Mouse (Mus musculus) thymus, adult 2 months (tissue): ENCODE results near the gene Cuedc2. TPM values are rescaled to one million over a fixed set of nuclear protein-coding genes. Genes with fewer than 3 reads are reported as not detected.
A peak's percentile ranks its signal among the peaks of the same experiment; 100 is the strongest.

Experiments
- DNase-seq: peaks from one replicate; pipeline ENCODE4 v3.0.0; 2021
- H3K27ac ChIP-seq: fragments of 200-500 bp; 2 replicates; pipeline ENCODE4 v1.5.1; 2012; ENCODE audit warnings: low read length, control low read depth; ENCODE audit not compliant: control insufficient read depth, insufficient read depth
- H3K27me3 ChIP-seq: fragments of 200-500 bp; 2 replicates; pipeline ENCODE4 v1.6.1; 2012; ENCODE audit warnings: mild to moderate bottlenecking, low read length, moderate library complexity, mixed read lengths; ENCODE audit not compliant: control insufficient read depth, insufficient read depth
- H3K36me3 ChIP-seq: fragments of 200-500 bp; 2 replicates; pipeline ENCODE4 v1.6.1; 2012; ENCODE audit warnings: mild to moderate bottlenecking, low read length, moderate library complexity; ENCODE audit not compliant: control insufficient read depth, insufficient read depth
- H3K4me1 ChIP-seq: fragments of 200-500 bp; replicated peaks from 2 replicates; pipeline ENCODE4 v1.6.1; 2012; ENCODE audit warnings: low read length; ENCODE audit not compliant: control insufficient read depth, insufficient read depth
- H3K4me3 ChIP-seq: fragments of 200-500 bp; 2 replicates; pipeline ENCODE4 v1.5.1; 2012; ENCODE audit warnings: mild to moderate bottlenecking, low read length, control low read depth, moderate library complexity; ENCODE audit not compliant: control insufficient read depth, insufficient read depth
- CTCF ChIP-seq: fragments of 200-500 bp; IDR thresholded peaks from 2 replicates; pipeline ENCODE4 v1.5.1; 2012; ENCODE audit warnings: mild to moderate bottlenecking, control low read depth, low read length, moderate library complexity, borderline replicate concordance; ENCODE audit not compliant: control insufficient read depth, poor library complexity, insufficient read depth; ENCODE audit errors: extremely low read depth
- POLR2A ChIP-seq: fragments of 200-500 bp; IDR thresholded peaks from 2 replicates; pipeline ENCODE4 v1.6.1; 2012; ENCODE audit warnings: mild to moderate bottlenecking, low read length, control low read depth, moderate library complexity; ENCODE audit not compliant: control insufficient read depth, poor library complexity, insufficient read depth; ENCODE audit errors: extremely low read depth
- WGBS: fragments of 180-500 bp; shearing (Covaris S2); methylation state at CpG from one replicate; pipeline ENCODE4 v1.1.7; 2018; 5-methylcytosine and 5-hydroxymethylcytosine counted together
- polyA plus RNA-seq: library from polyadenylated mRNA; depleted of rRNA; stranded (reverse); fragments of >200 nt; gene quantifications from 2 replicates; pipeline ENCODE4 v1.2.3, GENCODE M21; 2012

Cuedc2 gene
- polyA plus RNA-seq, 1 experiment: 105 TPM

DNA sequence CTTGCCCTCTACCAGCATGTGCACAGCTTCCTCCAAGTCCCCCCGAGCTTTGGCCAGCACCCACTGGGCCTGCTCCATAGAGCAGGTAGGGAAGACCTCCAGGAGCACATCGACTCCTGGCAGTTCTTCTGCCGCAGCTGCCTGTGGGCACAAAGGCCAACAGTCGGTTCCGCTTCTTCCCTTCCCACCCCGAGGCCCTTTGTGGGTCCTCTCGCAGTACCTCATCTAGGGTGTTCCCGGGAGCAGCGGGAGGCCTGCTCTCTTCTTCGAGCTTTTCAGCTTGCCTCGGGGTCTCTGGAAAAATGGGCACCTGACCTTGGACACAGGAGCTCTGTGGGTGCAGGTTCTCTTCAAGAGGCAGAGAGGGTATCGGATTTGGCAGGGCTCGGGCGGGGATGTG, 7.2 kb downstream of the Cuedc2 start:
- Histone ChIP-seq H3K4me3 (no peak overlapping the region), H3K27me3 (no peaks in the 10 kb centered on the region; the same call in 1 of the 2 replicates), H3K36me3 (no peaks in the 10 kb centered on the region), H3K27ac (no peak overlapping the region), H3K4me1 (peaks cover 21% of the 10 kb centered on the region)
- no peak for DNase-seq
- TF ChIP-seq CTCF (no peak), POLR2A (no peak)
- 95% methylated on average over 14 of the region's 14 CpGs for WGBS

DNA sequence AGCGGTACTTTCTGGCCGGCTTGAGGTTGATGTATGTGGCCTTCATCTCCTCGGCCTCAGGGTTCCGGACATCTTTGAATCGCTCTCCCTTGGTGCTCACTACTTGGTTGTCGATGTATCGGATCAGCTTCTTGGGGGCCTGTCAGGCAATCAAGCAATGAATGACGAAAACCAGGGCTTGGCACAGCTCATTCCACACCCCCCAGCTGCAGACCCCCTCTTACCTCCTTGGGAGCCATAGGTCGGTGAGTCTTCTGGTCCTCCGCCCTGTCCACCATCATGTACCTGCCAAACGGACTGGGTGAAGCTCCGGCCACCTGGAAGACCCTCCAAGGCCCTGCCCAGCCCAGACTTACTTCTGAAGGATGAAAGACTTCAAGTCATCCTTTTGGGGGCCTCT, 7.8 kb downstream of the Cuedc2 start:
- Histone ChIP-seq H3K27ac (no peak overlapping the region), H3K4me3 (no peak overlapping the region), H3K4me1 (peaks cover 21% of the 10 kb centered on the region), H3K36me3 (no peaks in the 10 kb centered on the region), H3K27me3 (no peaks in the 10 kb centered on the region; the same call in 1 of the 2 replicates)
- DNase-seq: no peak
- TF ChIP-seq POLR2A (no peak), CTCF (no peak)
- 98% methylated on average over 12 of the region's 12 CpGs for WGBS

DNA sequence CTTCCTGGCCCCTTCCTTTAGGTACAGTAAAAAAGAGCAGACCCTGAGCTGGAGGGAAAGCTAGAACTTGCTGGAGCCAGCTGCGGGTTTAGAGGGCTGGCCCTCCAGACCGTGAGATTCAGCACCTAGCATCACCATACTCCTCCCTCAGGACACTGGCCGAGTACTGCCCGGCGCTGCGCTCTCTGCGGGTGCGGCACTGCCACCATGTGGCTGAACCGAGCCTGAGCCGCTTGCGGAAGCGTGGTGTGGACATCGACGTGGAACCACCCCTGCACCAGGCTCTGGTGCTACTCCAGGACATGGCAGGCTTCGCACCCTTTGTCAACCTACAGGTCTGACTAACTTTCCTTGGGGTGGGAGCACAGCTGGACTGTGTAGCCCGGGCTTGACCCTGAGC, 8.6 kb downstream of the Cuedc2 start:
- no peak overlapping the region for H3K27ac ChIP-seq
- 18% methylated on average over 16 of the region's 16 CpGs for WGBS
- peak; percentile 52 for DNase-seq
- peaks cover 21% of the 10 kb centered on the region for H3K4me1 ChIP-seq
- H3K27me3 ChIP-seq: no peaks in the 10 kb centered on the region; the same call in 1 of the 2 replicates
- H3K36me3 ChIP-seq: no peaks in the 10 kb centered on the region
- no peak overlapping the region for H3K4me3 ChIP-seq
- TF ChIP-seq POLR2A: no peak
- TF ChIP-seq CTCF: peak; percentile 78; the same call in 1 of the 2 replicates

DNA sequence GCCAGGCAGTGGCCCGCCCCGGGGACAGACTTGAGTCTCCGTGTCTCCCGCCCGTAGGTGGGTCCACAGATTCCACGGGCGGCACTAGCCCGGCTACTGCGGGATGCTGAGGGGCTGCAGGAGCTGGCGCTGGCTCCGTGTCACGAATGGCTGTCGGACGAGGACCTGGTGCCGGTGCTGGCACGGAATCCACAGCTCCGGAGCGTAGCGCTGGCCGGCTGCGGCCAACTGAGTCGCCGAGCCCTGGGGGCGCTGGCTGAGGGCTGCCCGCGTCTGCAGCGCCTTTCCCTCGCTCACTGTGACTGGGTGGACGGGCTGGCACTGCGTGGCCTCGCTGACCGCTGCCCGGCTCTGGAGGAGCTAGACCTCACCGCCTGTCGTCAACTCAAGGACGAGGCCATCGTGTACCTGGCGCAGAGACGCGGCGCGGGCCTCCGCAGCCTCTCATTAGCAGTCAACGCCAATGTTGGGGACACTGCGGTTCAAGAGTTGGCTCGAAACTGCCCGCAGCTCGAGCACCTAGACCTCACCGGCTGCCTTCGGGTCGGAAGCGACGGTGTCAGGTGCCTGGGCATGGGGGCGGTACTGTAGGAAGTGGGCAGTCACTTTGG, 9.4 kb downstream of the Cuedc2 start:
- WGBS: 2% methylated on average over 54 of the region's 54 CpGs
- no peak for DNase-seq
- no peak overlapping the region for H3K27ac ChIP-seq
- no peak for TF ChIP-seq CTCF
- TF ChIP-seq POLR2A: no peak
- H3K27me3 ChIP-seq: no peaks in the 10 kb centered on the region; the same call in 1 of the 2 replicates
- H3K4me1 ChIP-seq: peaks cover 21% of the 10 kb centered on the region
- peak overlapping the region; percentile 77 for H3K4me3 ChIP-seq
- H3K36me3 ChIP-seq: no peaks in the 10 kb centered on the region

DNA sequence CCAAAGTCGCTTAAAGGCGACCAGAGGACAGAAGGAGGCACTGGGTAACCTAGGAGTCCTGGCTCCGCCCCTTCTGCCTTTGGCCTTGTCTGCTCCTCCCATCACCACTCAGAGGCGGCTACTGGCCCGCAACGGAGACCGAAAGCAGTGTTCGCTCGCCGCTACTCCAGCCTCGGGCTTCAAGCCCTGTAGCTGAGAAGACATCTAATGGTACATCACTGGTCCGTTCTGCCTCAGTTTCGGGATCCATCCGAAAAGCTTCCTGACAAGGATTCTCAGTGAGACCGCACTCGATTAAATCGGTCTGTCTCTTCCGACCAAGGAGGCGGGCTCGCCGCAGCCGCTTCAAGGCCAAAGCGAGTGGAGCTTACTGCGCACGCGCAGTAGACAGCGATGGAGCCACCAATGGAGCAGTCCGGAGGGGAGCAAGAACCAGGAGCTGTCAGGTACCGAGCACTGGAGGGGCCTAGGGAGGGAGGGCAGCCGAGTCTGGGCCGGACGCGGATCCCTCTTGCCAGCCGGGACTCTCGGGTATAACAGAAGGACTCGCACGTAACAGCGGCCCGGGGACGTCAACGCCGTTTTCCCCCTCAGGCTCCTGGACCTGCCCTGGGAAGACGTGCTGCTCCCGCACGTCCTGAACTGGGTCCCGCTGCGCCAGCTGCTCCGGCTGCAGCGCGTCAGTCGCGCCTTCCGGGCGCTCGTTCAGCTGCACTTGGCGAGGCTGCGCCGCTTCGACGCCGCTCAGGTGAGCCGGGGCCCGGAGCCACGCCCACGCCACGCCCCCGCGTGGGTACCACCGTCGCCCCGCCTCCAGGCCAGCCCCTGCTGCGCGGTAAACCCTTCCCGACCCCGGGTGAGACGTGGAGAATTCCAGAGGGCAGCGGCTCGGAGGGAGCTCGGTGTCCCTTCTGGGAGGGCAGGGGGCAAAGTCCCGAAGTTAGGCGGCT, 10.1 kb downstream of the Cuedc2 start, which contains the start of gene Fbxl15:
Fbxl15 (plus strand) TSS at position 104 of the 950 bp plus-strand sequence.
- no peak within 1 kb of the TSS for H3K27ac ChIP-seq
- TF ChIP-seq POLR2A (peak; percentile 68), CTCF (peak; percentile 56; the same call in 1 of the 2 replicates)
- peaks cover 21% of the 10 kb centered on the region for H3K4me1 ChIP-seq
- H3K27me3 ChIP-seq: no peaks in the 10 kb centered on the region; the same call in 1 of the 2 replicates
- DNase-seq: peak; percentile 83
- under 1% methylated on average over 81 of the region's 81 CpGs for WGBS
- H3K4me3 ChIP-seq: peak within 1 kb of the TSS; percentile 77
- H3K36me3 ChIP-seq: no peaks in the 10 kb centered on the region

DNA sequence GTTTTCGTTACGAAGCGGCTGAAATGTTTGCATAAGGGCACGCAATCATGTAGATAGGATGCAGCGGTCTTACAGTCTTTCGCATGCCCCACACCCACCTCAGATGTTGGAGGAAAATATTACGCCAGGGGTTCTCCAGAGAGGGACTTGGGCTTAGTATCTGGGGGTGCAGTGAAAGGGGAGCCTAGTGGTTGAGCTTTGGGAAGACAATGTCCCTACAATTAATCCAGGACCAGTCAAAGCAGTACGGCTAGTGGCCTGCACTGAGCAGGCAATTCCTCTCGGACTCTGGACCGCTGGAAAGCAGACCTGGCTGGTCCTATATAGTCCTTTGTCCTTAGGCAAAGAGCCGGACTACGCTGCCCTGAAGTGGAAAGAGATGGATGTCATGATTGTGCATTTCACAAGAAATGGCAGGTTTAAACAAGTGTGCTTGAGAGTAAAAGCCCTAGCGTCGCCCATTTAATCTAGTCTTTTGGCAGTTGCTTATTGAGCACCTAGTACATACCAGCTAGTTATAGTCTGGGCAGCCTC, 10.9 kb downstream of the Cuedc2 start:
- 39% methylated on average over 14 of the region's 14 CpGs for WGBS
- Histone ChIP-seq H3K4me1 (peaks cover 21% of the 10 kb centered on the region), H3K36me3 (no peaks in the 10 kb centered on the region), H3K27ac (no peak overlapping the region), H3K4me3 (peak overlapping the region; percentile 77), H3K27me3 (no peaks in the 10 kb centered on the region; the same call in 1 of the 2 replicates)
- no peak for DNase-seq
- TF ChIP-seq POLR2A (no peak), CTCF (no peak)

DNA sequence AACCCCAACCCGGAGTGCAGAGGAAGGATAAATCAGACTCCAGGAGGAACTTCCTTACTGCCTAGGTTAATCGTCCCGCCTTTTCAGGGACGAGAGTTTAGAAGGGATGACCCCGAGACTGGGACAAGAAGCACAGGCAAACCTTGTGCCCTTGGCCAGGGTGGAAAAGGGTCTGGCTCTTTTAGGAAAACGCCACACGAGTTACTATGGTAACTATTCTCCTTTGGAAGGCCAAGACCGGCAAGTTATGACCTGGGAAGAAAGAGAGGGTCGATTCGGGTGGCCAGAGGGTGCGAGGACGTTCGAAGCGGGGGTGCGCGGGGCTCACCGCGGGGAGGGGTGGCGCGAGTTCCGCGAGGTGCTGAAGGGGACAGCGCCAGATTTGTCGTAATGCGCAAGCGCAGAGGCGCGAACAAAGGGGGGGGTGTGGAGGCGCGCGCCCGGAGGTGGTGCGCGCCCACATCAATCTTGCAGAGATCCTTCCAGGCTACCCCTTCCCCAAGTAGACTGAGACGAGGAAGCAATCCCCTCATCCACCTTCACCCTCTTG, 11.7 kb downstream of the Cuedc2 start, which contains the start of gene Psd:
Psd (minus strand) TSS at position 401 of the 550 bp plus-strand sequence.
- peak; percentile 40 for DNase-seq
- H3K27me3 ChIP-seq: no peaks in the 10 kb centered on the region; the same call in 1 of the 2 replicates
- WGBS: 2% methylated on average over 35 of the region's 35 CpGs
- no peaks in the 10 kb centered on the region for H3K36me3 ChIP-seq
- H3K4me1 ChIP-seq: peaks cover 21% of the 10 kb centered on the region
- H3K27ac ChIP-seq: no peak within 1 kb of the TSS
- peak within 1 kb of the TSS; percentile 77 for H3K4me3 ChIP-seq
- TF ChIP-seq POLR2A: no peak
- TF ChIP-seq CTCF: no peak
